Mouse (Mus musculus) adrenal gland, adult 8-10 months (tissue): Measurements from ENCODE around the gene Gbp9. TPM values are rescaled to one million over a fixed set of nuclear protein-coding genes. Genes with fewer than 3 reads are reported as not detected.
A peak's percentile ranks its signal among the peaks of the same experiment; 100 is the strongest.
"Not testable (repeated sequence)": the region's sequence is repeated elsewhere in the genome, so short reads cannot be mapped to it uniquely, and the experiment has no call there.

Experiments
- DNase-seq: peaks from one replicate; pipeline ENCODE4 v3.0.0; 2022
- total RNA-seq, 4 experiments: library from RNA; stranded (reverse); gene quantifications; 2 replicates each; pipeline ENCODE4 v1.2.4; 2022

Gene Gbp9
- total RNA-seq, 4 experiments from 2014 or later, result 6.2 to 13.3 (median 8.8) TPM

- no peak for DNase-seq
Measured at GRCm38 (mm10) chr5:105055279-105055678, 84.1 kb downstream of the Gbp9 start.

GRCm38 (mm10) chr5:105053471-105054169 lies 85.7 kb downstream of the Gbp9 start:
- not testable (repeated sequence) for DNase-seq

DNA sequence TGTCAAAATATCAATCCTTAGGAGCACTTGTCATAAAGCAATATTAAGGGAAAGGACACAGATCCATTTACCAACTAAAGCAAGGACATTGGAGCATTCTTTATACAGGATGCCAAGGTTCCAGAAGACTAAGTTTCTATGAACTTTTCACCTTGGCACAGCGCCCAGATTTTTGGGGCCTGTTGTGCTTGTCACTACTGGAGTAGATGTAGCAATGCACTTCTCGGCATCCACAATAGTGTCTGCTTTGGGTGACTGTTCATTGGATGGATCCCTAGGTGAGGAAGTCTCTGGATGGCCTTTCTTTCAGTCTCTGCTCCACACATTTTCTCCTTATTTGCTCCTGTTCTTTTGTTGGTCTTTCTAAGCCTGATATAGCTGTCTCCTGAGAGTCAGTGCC lies 107.0 kb downstream of the Gbp9 start:
- DNase-seq, result peak; percentile 65

Other genes with a start within 250 kb of the Gbp9 start
- gene Abcg3, start 156.8 kb downstream of the Gbp9 start, total RNA-seq, result 1 to 10 TPM in 2 of 4 experiments, under 1 TPM in 2; 0.42 to 2.0 (median 1.2) TPM
- 1 to 10 TPM in 2 of 4 experiments, under 1 TPM in 2; 0.70 to 1.9 (median 1.3) TPM for gene Gbp8, start within 50 bp of the Gbp9 start, total RNA-seq
- 1 to 10 TPM; 4.1 to 7.1 (median 5.6) TPM for gene Gbp4, start within 50 bp of the Gbp9 start, total RNA-seq
- 1 to 10 TPM in 1 of 4 experiments, under 1 TPM in 1, not detected in 2; 0.24 to 1.5 TPM for gene Gbp10, start 100.0 kb upstream of the Gbp9 start, total RNA-seq
- under 1 TPM in 1 of 4 experiments, not detected in 3; 0.24 TPM for gene Gm43302, start 154.2 kb upstream of the Gbp9 start, total RNA-seq
- 10 to 100 TPM in 3 of 4 experiments, 1 to 10 TPM in 1; 7.2 to 14.1 (median 10.9) TPM for gene Gbp6, start 154.2 kb upstream of the Gbp9 start, total RNA-seq